Mouse (Mus musculus): ENCODE measurements at regions not wholly inside any gene's neighbourhood (a gene's known extent, or its start where the extent isn't known, plus 50 kb on each side); places are given as distances from the start of the nearest gene placed in this dataset.
A peak's percentile ranks its signal among the peaks of the same experiment; 100 is the strongest.

GRCm38 (mm10) chr16:50010074-50010473, 209.7 kb downstream of the Cd47 start:
- DNase-seq: no peak

GRCm38 (mm10) chr16:50010532-50010971, 210.2 kb downstream of the Cd47 start:
- DNase-seq: peak; percentile 63

GRCm38 (mm10) chr16:50023885-50024284, 223.6 kb downstream of the Cd47 start:
- no peak for DNase-seq

DNA sequence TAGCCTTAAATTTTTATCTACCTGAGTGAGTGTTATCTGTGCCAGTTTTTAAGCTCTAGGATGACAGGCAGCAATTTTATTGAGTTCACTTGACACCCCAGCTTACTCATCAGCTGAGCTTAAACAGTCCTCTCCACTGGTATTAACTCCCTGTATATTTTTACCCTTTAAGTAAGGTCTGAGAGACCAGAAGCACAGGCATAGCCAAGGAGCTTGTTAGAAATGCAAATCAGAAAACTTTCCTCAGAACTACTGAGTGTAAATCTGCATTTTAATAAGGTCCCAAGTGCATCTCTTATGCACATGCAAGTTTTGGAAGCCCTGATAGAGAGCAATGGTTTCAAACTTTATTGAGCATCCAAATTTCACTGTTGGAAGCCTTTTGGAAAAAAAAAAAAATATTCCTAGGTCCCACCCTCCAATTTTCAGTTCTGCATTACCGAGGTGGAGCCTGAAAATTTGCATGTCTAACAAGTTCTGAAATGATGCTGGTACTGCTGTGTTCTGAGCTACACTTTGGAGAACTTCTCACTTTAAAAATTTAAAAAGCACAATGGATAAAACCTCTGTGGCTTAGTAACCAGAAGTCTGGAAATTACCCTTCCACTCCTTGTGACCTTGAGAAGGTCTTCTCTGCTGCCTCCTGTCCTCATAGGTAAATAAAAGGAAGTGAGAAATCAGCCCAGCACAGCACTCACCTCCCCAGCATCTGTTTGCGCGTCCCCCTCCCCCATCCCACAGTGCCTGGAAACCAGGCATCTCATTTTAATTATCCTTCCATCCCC, 226.0 kb downstream of the Cd47 start:
- no peak for DNase-seq

DNA sequence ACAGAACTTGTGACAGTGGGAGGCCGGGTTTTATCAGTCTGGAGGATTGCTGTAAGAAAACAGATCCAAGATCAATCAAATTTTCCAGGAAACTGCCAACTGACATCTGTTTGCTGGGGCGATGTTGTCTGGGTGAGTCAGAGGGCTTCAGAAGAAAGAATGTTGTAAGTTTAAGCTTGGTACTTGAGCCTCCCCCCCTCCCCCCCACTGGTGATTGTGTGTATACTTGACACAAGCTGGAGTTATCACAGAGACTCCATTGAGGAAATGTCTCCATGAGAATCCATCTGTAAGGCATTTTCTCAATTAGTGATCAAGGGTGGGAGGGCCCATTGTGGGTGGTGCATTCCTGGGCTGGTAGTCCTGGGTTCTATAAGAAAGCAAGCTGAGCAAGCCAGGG, 226.9 kb downstream of the Cd47 start:
- DNase-seq: no peak

DNA sequence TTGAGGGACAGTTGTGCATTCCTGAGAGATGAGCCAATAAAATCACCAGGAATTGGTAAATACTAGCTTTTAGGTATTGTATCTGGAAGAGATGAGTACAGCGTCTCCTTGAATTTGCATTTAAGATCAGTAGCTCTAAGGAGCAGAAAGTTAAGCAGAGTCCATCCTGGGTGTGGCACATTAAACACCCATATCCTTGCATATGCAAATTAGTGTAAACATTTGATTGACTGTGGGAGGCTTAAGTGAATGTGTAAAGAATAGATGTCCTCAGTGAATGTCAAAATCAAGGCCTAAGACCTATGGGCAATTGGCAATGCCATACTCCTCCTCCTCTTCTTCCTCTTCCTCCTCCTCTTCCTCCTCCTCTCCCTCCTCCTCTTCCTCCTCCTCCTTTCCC, 229.4 kb downstream of the Cd47 start:
- no peak for DNase-seq

- DNase-seq: peak; percentile 15
These were observed 230.0 kb downstream of the Cd47 start for GRCm38 (mm10) chr16:50030355-50030754.

DNA sequence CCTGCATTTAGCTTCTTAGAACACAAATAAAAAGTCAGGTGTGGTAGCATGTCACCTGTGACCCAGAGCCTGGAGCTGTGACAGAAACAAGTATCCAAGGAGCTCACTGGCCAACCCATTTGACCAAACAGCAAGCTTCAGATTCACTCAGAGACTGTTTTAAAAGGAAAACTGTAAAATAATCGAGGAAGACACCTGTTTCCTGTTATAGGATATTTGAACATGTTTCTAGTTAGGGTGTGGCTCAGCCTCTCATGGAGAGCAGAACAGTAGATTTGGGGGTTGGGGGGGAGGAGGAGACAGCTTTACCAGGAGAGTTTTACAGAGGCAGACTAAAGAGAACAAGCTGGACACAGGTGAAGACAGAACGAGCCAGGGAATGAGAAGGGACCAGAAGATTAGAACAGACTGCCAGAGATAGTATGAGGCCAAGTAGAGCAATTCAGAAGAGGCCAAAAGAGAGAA, 230.6 kb downstream of the Cd47 start:
- DNase-seq: no peak

DNA sequence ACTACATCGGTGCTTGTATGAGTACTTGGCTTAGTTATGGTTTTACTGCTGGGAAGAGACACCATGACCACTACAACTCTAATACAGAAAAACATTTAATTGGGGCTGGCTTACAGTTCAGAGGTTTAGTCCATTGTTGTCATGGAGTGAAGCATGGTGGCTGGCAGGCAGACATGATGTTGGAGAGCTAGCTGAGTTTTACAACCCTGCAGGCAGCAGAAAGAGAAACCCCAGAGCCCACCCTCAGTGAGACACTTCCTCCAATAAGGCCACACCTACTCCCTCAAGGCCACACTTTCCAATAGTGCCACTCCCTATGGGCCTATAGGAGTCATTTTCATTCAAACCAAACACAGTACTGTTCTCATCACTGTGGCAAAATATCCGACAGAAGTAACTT, 232.5 kb downstream of the Cd47 start:
- no peak for DNase-seq

- peak; percentile 11 for DNase-seq
These were observed 236.0 kb downstream of the Cd47 start for GRCm38 (mm10) chr16:50036296-50036734.

DNA sequence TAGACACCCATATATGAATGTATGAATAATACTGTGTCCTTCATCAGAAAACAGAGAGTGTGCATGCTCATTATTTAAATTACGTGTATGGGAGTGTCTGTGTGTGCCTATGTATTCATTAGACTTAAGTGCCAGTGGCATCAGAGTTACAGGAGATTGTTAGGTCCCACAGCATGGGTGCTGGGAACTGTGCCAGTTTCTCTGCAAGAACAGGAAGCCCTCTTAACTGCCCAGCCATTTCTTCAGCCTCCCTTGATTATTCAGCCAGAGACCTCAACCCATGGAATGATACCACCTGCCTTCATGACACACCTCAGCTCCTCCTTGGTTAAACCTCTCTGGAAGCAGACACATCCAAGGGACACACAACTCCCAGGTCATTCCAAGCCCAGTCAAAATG, 243.8 kb downstream of the Cd47 start:
- no peak for DNase-seq

GRCm38 (mm10) chr16:50045552-50046547, 245.5 kb downstream of the Cd47 start:
- DNase-seq: peak; percentile 81

GRCm38 (mm10) chr16:50063540-50063939, 263.2 kb downstream of the Cd47 start:
- no peak for DNase-seq

DNA sequence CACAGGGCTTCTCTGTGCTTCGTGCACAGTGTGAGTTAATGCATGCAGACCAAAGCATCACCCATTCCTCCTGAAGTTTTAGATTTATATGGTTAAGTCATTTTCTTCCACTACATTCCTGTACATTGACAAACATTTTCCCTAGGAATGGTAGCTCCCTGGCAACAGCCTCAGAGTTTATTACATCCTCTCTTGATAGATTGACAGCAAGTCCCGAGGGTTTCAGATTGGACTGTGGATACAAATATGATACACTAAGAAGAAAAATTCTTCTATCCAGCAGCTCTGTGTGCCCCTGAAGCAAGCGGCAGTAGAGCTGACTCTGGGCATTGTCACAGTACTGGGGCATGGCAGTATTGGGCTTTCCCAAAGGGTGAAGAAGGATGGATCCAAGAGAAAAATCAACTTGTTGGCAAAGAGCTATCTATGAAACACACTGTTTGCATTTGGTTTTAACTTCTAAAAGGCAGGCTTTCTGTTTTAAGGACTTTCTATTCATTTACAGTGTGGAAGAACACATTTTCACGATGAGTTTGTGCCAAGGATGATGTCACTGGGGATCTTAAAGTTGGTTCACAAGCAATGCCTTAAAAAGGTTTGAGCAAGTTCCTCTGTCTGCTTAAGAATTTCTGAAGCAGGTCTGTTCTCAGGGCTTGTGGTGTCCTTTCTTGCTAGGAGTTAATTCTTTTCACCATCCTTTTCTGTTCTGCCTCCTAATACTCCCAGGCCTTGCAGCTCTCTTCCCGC, 265.2 kb downstream of the Cd47 start:
- DNase-seq: no peak

DNA sequence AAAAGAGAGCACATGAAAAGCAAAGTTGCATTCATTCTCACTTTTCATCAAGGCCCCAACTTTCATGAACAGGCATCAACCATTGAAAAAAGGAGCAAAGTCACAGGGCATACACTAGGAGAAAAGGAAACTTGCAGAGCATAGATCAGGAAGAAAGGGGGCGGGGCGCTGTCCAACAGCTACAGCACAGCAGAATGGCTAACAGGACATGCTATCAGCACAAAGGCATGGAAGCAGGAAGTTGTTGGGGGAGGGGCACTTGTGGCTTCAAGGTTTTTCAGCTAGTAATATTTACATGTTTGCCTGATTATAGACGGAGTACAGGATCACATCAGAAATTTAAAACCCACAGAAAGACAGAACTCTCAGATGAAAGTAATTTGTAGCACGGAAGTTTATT, 268.7 kb downstream of the Cd47 start:
- DNase-seq: peak; percentile 62

GRCm38 (mm10) chr16:50070728-50071127, 270.4 kb downstream of the Cd47 start:
- DNase-seq: no peak

GRCm38 (mm10) chr16:50072853-50073360, 272.6 kb downstream of the Cd47 start:
- DNase-seq: no peak

DNA sequence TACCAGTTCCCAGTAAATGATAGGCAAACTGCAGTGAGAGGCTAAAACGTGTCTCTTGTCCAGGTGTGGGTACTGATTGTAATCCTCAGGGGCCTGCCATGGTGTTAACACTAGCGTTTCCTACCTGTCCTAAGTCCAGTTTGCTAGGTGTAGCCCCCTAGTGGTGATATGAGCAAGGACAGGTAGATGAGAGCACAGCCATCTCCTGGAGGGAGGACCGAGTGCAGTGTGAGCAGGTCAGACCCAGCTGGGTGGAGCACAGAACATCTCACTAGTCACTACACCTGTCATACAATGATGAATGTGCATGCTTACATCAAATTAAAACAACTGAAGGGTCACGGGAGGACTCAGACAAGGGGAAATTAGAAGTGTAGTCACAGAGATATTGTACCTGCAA, 273.6 kb downstream of the Cd47 start:
- DNase-seq: peak; percentile 36

GRCm38 (mm10) chr16:50075641-50076040, 275.3 kb downstream of the Cd47 start:
- DNase-seq: no peak

GRCm38 (mm10) chr16:50081511-50081910, 281.2 kb downstream of the Cd47 start:
- no peak for DNase-seq

DNA sequence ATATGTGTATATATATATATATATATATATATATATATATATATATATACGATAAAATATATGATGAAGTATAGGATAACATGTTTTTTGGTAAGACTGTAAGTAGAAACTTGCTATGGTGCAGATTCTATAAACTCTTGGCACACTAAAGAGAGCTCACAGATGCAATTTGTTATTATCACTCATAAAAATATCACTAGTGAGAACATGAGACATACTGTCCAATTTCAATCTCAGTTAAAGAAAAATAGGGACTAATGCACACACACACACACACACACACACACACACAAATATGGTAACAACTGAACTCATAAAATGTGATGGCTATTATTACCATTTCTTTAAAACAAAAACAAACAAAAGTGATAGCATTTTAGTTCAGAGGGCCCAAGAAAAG, 292.0 kb downstream of the Cd47 start:
- DNase-seq: no peak

DNA sequence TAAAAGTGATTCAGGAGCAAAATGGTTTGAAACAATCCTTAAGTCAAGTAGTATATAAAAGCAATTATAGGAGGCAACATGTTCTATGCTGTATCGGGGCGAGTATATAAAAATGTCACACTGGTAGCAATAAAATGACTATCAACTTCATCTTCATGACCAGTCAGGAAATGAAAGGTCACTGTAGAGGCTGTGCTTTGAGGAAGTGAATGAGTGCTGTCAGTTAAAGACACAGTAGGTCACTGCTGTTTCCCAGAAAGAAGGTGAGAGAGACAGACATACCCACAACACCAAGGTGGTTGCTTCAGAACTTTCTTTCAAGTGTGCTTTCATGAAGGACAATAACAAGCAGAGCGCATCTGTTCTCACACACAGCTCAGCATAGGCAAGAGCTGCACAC, 292.4 kb downstream of the Cd47 start:
- DNase-seq: no peak
